Mouse (Mus musculus) liver (tissue): ENCODE results near the gene Gm37240.
A peak's percentile ranks its signal among the peaks of the same experiment; 100 is the strongest.

ENCODE experiments used
- DNase-seq: peaks from one replicate; pipeline ENCODE4 v3.0.0-alpha.2; 2020; ENCODE audit warnings: mixed read lengths

Gene Gm37240

GRCm38 (mm10) chr3:85222046-85222445 lies 665.3 kb downstream of the Gm37240 start:
- DNase-seq, result no peak

GRCm38 (mm10) chr3:85214926-85215325 lies 672.4 kb downstream of the Gm37240 start:
- no peak for DNase-seq

- no peak for DNase-seq
Measured at GRCm38 (mm10) chr3:85212751-85213350, 674.5 kb downstream of the Gm37240 start.

- no peak for DNase-seq
Measured at GRCm38 (mm10) chr3:85209887-85210844, 677.2 kb downstream of the Gm37240 start.

- no peak for DNase-seq
Measured at GRCm38 (mm10) chr3:85206475-85206874, 680.8 kb downstream of the Gm37240 start.

- DNase-seq, result no peak
Measured at GRCm38 (mm10) chr3:85205911-85206310, 681.4 kb downstream of the Gm37240 start.

GRCm38 (mm10) chr3:85203659-85204058 lies 683.7 kb downstream of the Gm37240 start:
- DNase-seq, result no peak

GRCm38 (mm10) chr3:85202726-85203125 lies 684.6 kb downstream of the Gm37240 start:
- DNase-seq, result no peak

GRCm38 (mm10) chr3:85201785-85202184 lies 685.5 kb downstream of the Gm37240 start:
- DNase-seq, result no peak

GRCm38 (mm10) chr3:85198496-85198895 lies 688.8 kb downstream of the Gm37240 start:
- no peak for DNase-seq

- DNase-seq, result no peak
Measured at GRCm38 (mm10) chr3:85197148-85197547, 690.2 kb downstream of the Gm37240 start.

GRCm38 (mm10) chr3:85196591-85196990 lies 690.7 kb downstream of the Gm37240 start:
- DNase-seq, result no peak

- no peak for DNase-seq
Measured at GRCm38 (mm10) chr3:85195068-85195481, 692.2 kb downstream of the Gm37240 start.

- no peak for DNase-seq
Measured at GRCm38 (mm10) chr3:85189791-85190190, 697.5 kb downstream of the Gm37240 start.

GRCm38 (mm10) chr3:85188364-85188763 lies 699.0 kb downstream of the Gm37240 start:
- no peak for DNase-seq

GRCm38 (mm10) chr3:85186661-85187076 lies 700.6 kb downstream of the Gm37240 start:
- DNase-seq, result no peak

GRCm38 (mm10) chr3:85185827-85186226 lies 701.5 kb downstream of the Gm37240 start:
- DNase-seq, result peak; percentile 23

- no peak for DNase-seq
Measured at GRCm38 (mm10) chr3:85184916-85185315, 702.4 kb downstream of the Gm37240 start.

- no peak for DNase-seq
Measured at GRCm38 (mm10) chr3:85184151-85184550, 703.2 kb downstream of the Gm37240 start.

- no peak for DNase-seq
Measured at GRCm38 (mm10) chr3:85176736-85177135, 710.6 kb downstream of the Gm37240 start.

- no peak for DNase-seq
Measured at GRCm38 (mm10) chr3:85174542-85175469, 712.5 kb downstream of the Gm37240 start.

- no peak for DNase-seq
Measured at GRCm38 (mm10) chr3:85173441-85174071, 713.8 kb downstream of the Gm37240 start.
